Mouse (Mus musculus) right cerebral cortex, postnatal 25 days (tissue): ENCODE measurements at regions not wholly inside any gene's neighbourhood (a gene's known extent, or its start where the extent isn't known, plus 50 kb on each side); places are given as distances from the start of the nearest gene placed in this dataset.

Source experiments
- DNase-seq: peaks from one replicate; pipeline ENCODE4 v3.0.0; 2022

GRCm38 (mm10) chr14:114820677-114821076, 271.3 kb upstream of the Gpc5 start:
- no peak for DNase-seq

DNA sequence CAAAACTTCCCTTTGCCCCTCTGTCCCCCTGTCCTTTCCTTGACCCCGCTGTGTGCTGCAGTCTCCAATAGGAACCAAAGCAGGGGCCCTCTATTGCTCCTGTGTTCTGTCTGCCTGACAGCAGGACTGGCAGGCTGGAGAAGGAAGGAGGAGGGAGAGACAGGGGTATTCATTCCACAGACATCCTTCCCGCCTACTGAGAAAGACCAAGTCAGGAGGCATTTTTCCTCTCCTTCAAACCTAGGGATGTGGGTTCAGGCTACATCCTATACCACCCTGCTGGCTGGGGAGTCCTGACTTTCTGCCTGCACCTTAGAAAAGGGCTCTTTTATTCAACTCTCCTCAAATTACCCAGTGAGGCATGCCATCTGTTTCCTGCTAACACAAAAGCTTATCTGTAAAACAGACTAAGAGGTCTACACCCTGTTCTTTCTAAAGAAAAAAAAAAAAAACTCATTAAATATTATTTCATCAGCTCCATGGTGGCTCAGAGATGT, 270.9 kb upstream of the Gpc5 start:
- no peak for DNase-seq

DNA sequence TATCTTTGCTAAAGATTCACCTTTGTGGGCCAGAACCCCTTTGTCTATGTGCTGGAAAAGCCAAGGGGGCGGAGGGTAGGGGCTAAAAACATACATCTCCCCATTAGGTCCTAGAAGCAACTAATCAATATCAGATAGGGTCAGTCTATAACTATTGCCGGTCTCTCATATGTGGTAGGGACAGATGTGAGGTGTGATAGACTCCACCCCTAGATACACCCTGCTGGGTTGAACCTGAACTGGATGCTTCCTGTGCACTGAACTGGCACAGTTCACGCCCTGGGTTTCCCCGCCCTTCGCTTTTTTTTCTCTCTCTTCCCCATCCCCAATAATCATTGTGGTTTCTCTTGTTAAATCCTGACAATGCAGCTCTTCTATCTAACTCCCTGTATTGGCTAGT, 270.3 kb upstream of the Gpc5 start:
- DNase-seq = no peak

- DNase-seq = no peak
Observed at GRCm38 (mm10) chr14:114826662-114827321, 265.2 kb upstream of the Gpc5 start.

- DNase-seq = no peak
Observed at GRCm38 (mm10) chr14:114829310-114829709, 262.7 kb upstream of the Gpc5 start.

DNA sequence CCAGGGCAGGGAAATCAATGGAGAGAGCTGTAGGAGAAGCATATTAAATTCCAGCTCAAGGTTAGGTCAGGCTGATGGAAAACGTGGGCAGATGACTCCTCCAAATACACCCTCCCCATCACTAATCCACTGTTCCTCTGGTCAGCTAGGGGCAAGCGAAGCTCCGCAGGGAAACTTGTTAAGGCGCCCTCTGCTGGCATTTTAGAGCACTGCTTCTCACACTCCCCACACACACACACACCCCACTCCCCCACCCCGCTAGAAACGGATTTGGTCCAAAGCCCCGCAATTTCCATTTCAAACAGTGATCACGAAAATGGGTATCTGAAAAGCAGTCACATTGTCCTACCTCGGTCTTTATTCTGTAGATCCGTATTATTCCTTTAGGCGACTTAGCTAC, 259.0 kb upstream of the Gpc5 start:
- DNase-seq = no peak

DNA sequence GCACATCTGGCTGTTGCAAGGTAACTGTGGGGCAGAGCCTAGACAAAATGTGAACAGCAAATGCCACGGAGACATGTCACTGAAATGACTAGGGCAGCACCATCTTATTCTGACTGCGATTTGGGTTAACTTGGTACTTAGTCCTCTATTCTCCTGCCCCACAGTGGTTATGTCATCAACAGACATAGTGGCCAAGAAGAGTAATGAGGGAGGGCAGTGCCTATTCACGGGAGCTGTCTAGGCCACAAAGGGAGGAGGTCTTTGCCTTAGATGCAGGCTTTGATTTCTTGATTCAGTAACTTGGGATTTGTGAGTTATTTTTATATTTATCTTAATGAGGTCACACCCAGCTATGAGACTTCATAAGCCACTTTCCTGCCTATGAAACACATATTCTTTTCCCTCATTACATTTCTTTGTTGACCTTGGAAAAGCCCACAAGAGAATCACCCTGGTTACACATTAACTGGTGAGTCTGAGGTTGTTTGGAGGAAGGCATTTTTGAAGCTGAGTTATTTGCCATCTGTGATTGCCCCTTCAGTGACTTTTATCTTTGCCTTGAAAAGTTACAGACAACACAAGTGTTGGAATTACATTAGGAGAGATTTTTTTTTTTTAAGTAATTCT, 255.2 kb upstream of the Gpc5 start:
- no peak for DNase-seq

GRCm38 (mm10) chr14:114837652-114838276, 254.3 kb upstream of the Gpc5 start:
- no peak for DNase-seq

DNA sequence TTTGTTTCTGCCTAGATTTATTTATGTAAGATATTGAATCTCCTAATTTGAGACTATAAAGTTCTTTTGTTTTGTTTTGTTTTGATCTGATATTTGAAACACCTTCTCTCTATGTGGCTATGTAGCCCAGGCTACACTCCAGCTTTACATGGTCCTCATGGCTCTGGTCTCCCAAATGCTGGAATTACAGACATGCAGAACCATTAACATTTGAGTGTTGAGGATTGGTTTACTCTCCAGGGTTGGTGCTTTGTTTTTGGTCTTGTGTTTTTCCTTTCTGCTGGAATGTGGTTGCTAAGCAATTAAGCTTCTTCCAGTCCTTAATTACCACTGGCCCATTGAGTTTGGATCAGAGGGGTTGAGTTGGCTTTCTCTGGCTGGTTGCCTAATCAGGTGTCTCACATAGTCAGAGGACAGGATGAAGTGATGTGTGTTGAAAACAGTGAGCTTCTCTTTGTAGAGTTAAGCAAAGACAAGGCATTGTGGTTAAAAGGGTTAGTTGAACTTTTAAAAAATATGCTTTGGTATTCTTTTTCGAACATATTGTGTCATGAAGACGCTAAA, 252.6 kb upstream of the Gpc5 start:
- no peak for DNase-seq

DNA sequence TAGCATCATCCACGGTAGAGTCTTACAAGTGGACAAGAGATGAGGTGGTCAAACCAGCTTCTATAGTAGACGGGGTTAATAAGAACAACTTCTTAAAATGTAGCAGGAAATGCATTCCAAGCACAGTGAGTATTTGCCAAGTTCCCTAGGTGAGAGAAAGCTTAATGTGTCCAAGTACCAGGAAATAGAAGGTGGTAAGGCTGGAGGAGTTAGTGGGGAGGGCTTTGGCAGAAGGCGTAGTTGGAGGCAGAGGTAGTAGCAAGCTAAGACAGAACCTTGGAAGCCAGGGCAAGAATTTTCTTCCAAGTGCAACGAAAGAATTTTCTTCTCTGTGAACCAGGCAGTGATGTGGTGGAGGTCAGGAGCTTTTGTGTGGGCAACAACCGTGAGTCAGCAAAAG, 251.2 kb upstream of the Gpc5 start:
- DNase-seq = no peak

DNA sequence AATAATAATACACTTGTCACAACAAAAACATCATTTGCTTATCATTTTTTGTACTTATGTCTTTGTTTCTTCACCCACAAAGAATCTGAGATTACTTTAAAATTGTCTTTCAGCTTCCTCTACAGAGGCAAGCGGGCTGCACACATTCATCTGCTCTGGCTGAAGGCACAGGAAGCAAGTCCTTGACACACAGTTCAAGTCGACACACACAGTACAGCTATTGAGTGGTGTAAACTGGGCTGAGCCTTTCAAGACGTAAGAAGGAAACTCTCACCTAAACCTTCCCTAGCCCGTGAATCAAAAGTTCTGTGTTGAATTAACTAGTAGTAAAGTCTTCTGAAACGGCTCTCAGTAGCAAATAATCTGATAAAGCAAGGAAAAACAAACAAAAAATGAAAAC, 250.5 kb upstream of the Gpc5 start:
- DNase-seq = no peak

- DNase-seq = no peak
Observed at GRCm38 (mm10) chr14:114842327-114842726, 249.7 kb upstream of the Gpc5 start.

DNA sequence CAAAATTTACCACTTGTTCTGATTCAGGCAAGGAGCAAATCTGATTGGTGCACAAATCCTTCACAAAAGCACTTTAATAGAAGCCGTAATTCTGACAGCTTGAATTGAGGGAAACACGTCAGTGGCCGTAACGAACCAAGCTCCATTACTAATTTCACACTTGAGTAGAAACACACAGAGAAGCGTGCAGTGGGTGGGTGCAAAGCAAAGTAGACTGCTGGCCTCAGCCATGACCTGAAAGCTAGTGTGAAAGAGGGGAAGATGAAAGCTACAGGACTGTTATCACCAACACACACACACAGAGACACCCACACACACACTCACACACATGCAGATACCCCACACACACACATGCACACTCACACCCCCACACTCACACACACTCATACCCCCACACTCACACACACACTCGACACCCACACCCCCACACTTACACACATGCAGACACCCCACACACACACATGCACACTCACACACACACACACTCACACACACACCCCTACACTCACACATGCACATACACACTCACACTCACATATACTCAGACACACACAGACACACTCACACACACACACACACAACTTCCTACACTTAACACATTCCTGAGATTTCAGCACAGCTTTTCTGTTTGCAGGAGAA, 248.8 kb upstream of the Gpc5 start:
- no peak for DNase-seq

- no peak for DNase-seq
Observed at GRCm38 (mm10) chr14:114854324-114855054, 237.5 kb upstream of the Gpc5 start.

DNA sequence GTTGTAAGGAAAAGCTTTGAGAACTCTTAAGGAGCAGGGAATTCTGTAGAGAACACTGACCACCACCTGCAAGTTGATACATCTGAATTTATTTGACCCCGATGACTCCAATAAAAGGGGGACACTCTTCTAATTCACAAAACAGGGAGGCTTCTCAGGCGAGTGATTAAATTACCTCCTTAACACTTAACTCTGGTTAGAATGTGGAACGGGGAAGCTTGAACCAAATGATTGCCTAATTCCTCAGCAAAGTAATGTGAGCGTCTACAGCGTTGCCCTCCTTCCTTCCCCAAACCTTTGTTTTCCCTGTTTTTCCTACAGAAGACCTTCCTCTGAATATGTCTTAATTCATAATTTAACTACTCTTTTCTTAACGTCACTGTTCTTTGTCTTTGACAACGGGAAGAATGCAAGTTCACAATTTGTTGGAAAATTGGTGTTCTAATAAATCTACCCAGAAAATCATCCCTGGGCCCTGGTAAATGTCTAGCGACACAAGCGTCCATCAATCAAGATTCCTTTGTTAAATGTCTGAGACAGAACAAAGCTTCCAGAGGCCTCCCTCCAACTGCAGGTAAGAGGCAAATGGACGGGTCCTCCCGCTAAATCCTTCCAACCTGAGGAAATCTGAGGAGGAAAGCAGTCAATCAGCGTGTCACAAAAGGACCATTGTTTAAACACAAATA, 236.8 kb upstream of the Gpc5 start:
- DNase-seq = no peak

DNA sequence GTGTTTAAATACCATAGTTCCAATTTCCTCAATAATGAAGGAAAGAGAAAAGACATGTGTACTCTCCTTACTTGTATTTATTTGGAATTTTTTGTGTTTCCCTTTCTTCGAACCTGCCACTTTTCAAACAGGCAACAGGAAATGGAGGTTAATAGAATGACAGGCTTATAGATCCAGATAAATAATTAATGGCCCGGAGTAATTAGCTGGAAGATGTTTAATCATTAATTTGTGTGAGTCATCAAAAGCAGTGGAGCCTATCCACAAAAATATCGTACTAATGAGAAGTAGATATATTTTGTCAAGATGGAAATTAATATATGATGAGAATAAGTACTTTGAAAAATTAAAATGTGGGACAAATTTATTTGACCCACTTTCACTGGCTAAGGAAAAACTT, 236.3 kb upstream of the Gpc5 start:
- DNase-seq = no peak

DNA sequence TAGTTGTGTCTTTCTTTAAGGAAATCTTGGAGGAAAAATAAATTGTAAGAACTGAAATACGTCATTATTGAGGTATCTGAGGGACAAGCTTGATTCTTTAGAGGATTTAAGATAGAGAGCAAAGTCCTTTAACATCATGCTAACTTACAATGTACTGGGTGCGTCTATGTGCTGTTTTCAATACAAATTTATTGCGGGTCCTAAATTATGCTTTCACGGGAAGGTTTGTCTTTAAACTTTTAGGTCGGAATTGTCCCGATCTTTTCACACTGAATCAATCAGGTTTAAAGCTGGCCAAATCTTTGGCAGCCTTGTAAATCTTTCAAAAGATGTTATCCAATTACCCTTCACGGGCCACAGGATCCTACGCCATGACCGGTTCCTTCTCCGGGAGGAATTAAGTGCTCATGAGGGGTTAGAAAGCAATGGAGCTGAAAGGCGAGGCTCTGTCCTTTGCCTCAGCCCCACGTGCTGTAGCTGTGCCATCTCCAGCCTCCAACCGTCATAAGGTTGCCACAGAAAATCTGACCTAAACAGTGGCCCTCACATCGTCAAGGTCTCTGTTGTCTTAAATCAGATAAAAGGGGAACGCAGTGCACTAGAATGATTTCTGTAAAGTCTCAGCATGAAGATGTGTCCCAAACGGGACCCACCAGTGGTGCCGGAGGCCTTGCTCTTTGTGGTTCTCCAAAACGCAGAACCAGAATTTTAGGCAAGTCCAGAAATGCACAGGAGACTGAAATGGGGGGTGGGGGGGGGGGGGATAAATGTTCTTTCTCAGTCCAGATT, 235.6 kb upstream of the Gpc5 start:
- no peak for DNase-seq

GRCm38 (mm10) chr14:114857171-114857570, 234.8 kb upstream of the Gpc5 start:
- DNase-seq = no peak

GRCm38 (mm10) chr14:114857689-114858088, 234.3 kb upstream of the Gpc5 start:
- no peak for DNase-seq

DNA sequence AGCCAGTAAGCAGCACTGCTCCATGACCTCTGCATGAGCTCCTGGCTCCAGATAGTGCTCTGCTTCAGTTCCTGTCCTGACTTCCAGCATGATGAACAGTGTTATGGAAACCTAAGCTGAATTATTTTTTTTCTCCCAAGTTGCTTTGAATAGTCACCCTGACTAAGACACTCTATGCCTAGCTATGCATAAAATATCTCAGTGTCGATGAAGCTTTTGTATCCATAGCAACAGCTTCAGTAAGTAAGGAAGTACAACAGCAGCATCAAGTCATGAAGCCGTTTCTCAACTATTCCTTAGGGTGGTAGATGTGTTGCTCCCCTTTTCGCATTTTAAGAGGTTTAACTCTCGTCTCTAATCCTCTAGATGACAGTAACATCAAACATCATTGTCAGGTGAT, 228.4 kb upstream of the Gpc5 start:
- DNase-seq = no peak

- no peak for DNase-seq
Observed at GRCm38 (mm10) chr14:114864102-114864501, 227.9 kb upstream of the Gpc5 start.
